Mouse (Mus musculus) heart, embryonic 11.5 days (tissue): ENCODE measurements at regions not wholly inside any gene's neighbourhood (a gene's known extent, or its start where the extent isn't known, plus 50 kb on each side); places are given as distances from the start of the nearest gene placed in this dataset.

Experiments
- ATAC-seq: fragments of 200-750 bp; cut with Nextera tagmentation; replicated peaks from 2 replicates; pipeline ENCODE4 v1.8.0; 2017; ENCODE audit warnings: moderate library complexity; ENCODE audit not compliant: insufficient number of reproducible peaks, low FRiP score, low TSS enrichment
- H3K27ac ChIP-seq: fragments of 300-500 bp; sonication (generic); 2 replicates; pipeline ENCODE4 v1.5.1; 2014; ENCODE audit warnings: mild to moderate bottlenecking, low read depth, low read length
- H3K27me3 ChIP-seq: fragments of 300-500 bp; sonication (generic); 2 replicates; pipeline ENCODE4 v1.6.1; 2014; ENCODE audit warnings: mild to moderate bottlenecking, low read length, mixed read lengths; ENCODE audit not compliant: control insufficient read depth, insufficient read depth
- H3K36me3 ChIP-seq: fragments of 300-500 bp; sonication (generic); 2 replicates; pipeline ENCODE4 v1.6.1; 2014; ENCODE audit warnings: mild to moderate bottlenecking, low read length, moderate library complexity, mixed read lengths; ENCODE audit not compliant: control insufficient read depth, insufficient read depth
- H3K4me1 ChIP-seq: fragments of 300-500 bp; sonication (generic); 2 replicates; pipeline ENCODE4 v1.6.1; 2014; ENCODE audit warnings: low read length; ENCODE audit not compliant: control insufficient read depth, insufficient read depth
- H3K4me2 ChIP-seq: fragments of 300-500 bp; sonication (generic); 2 replicates; pipeline ENCODE4 v1.6.1; 2014; ENCODE audit warnings: mild to moderate bottlenecking, moderate library complexity
- H3K4me3 ChIP-seq: fragments of 300-500 bp; sonication (generic); 2 replicates; pipeline ENCODE4 v1.5.1; 2014; ENCODE audit warnings: low read depth, low read length
- H3K9ac ChIP-seq: fragments of 300-500 bp; sonication (generic); 2 replicates; pipeline ENCODE4 v1.6.1; 2014; ENCODE audit warnings: mild to moderate bottlenecking, low read depth, low read length, moderate library complexity
- H3K9me3 ChIP-seq: fragments of 300-500 bp; sonication (generic); replicated peaks from 2 replicates; pipeline ENCODE4 v1.6.1; 2016; ENCODE audit warnings: low read length; ENCODE audit not compliant: control insufficient read depth
- WGBS: fragments of 180-500 bp; shearing (Covaris S2); extraction: QIAGEN DNeasy Blood & Tissue Kit; methylation state at CpG from one replicate; pipeline ENCODE4 v1.1.7; 2014; ENCODE audit not compliant: insufficient replicate concordance; 5-methylcytosine and 5-hydroxymethylcytosine counted together

GRCm38 (mm10) chr7:138054756-138055155 lies 342.8 kb downstream of the Tcerg1l start:
- ATAC-seq, result no peak
- no peak overlapping the region for H3K4me3 ChIP-seq
- no peaks in the 10 kb centered on the region for H3K9me3 ChIP-seq
- no peaks in the 10 kb centered on the region for H3K4me1 ChIP-seq
- no peak overlapping the region for H3K27ac ChIP-seq
- 75% methylated on average over 8 of the region's 8 CpGs for WGBS
- H3K9ac ChIP-seq, result no peak overlapping the region
- H3K4me2 ChIP-seq, result no peak overlapping the region
- H3K36me3 ChIP-seq, result no peaks in the 10 kb centered on the region
- no peaks in the 10 kb centered on the region for H3K27me3 ChIP-seq

GRCm38 (mm10) chr7:138061116-138061515 lies 336.4 kb downstream of the Tcerg1l start:
- Histone ChIP-seq H3K9me3 (no peaks in the 10 kb centered on the region), H3K36me3 (no peaks in the 10 kb centered on the region), H3K4me2 (no peak overlapping the region), H3K27ac (no peak overlapping the region), H3K9ac (no peak overlapping the region), H3K4me1 (no peaks in the 10 kb centered on the region), H3K27me3 (no peaks in the 10 kb centered on the region), H3K4me3 (no peak overlapping the region)
- ATAC-seq, result no peak
- 47% methylated on average over 7 of the region's 7 CpGs for WGBS

- WGBS, result 69% methylated on average over 4 of the region's 4 CpGs
- no peak for ATAC-seq
Observed at GRCm38 (mm10) chr7:138066921-138067320, 330.6 kb downstream of the Tcerg1l start.

GRCm38 (mm10) chr7:138075231-138075630 lies 322.3 kb downstream of the Tcerg1l start:
- Histone ChIP-seq H3K4me2 (no peak overlapping the region), H3K27ac (no peak overlapping the region), H3K9ac (no peak overlapping the region), H3K4me3 (no peak overlapping the region), H3K27me3 (no peaks in the 10 kb centered on the region), H3K9me3 (no peaks in the 10 kb centered on the region), H3K36me3 (no peaks in the 10 kb centered on the region), H3K4me1 (no peaks in the 10 kb centered on the region)
- WGBS, result 56% methylated on average over 3 of the region's 3 CpGs
- ATAC-seq, result no peak

More at GRCm38 (mm10) chr7:138066921-138067320, 330.6 kb downstream of the Tcerg1l start:
- no peak overlapping the region for H3K9ac ChIP-seq
- no peak overlapping the region for H3K4me3 ChIP-seq
- no peaks in the 10 kb centered on the region for H3K36me3 ChIP-seq
- H3K4me1 ChIP-seq, result no peaks in the 10 kb centered on the region
- no peak overlapping the region for H3K4me2 ChIP-seq
- H3K9me3 ChIP-seq, result no peaks in the 10 kb centered on the region
- H3K27me3 ChIP-seq, result no peaks in the 10 kb centered on the region
- no peak overlapping the region for H3K27ac ChIP-seq

GRCm38 (mm10) chr7:138083980-138084379 lies 313.6 kb downstream of the Tcerg1l start:
- ATAC-seq, result peak; percentile 73; the same call in 1 of the 2 replicates
- no peak overlapping the region for H3K4me2 ChIP-seq
- no peaks in the 10 kb centered on the region for H3K4me1 ChIP-seq
- no peak overlapping the region for H3K9ac ChIP-seq
- H3K27ac ChIP-seq, result no peak overlapping the region
- no peaks in the 10 kb centered on the region for H3K36me3 ChIP-seq
- no peaks in the 10 kb centered on the region for H3K27me3 ChIP-seq
- no peak overlapping the region for H3K4me3 ChIP-seq
- no peaks in the 10 kb centered on the region for H3K9me3 ChIP-seq
- WGBS, result 17% methylated on average over 5 of the region's 5 CpGs

GRCm38 (mm10) chr7:138107471-138108210 lies 289.9 kb downstream of the Tcerg1l start:
- no peak overlapping the region for H3K4me2 ChIP-seq
- no peaks in the 10 kb centered on the region for H3K9me3 ChIP-seq
- H3K36me3 ChIP-seq, result no peaks in the 10 kb centered on the region
- H3K9ac ChIP-seq, result no peak overlapping the region
- H3K4me1 ChIP-seq, result no peaks in the 10 kb centered on the region
- 64% methylated on average over 7 of the region's 7 CpGs for WGBS
- no peaks in the 10 kb centered on the region for H3K27me3 ChIP-seq
- H3K4me3 ChIP-seq, result no peak overlapping the region
- ATAC-seq, result no peak
- H3K27ac ChIP-seq, result no peak overlapping the region

GRCm38 (mm10) chr7:138121497-138121896 lies 276.0 kb downstream of the Tcerg1l start:
- H3K27ac ChIP-seq, result no peak overlapping the region
- ATAC-seq, result no peak
- H3K36me3 ChIP-seq, result no peaks in the 10 kb centered on the region
- no peak overlapping the region for H3K4me2 ChIP-seq
- H3K27me3 ChIP-seq, result no peaks in the 10 kb centered on the region
- WGBS, result 31% methylated on average over 4 of the region's 4 CpGs
- H3K4me1 ChIP-seq, result no peaks in the 10 kb centered on the region
- H3K9ac ChIP-seq, result no peak overlapping the region
- no peak overlapping the region for H3K4me3 ChIP-seq
- no peaks in the 10 kb centered on the region for H3K9me3 ChIP-seq

GRCm38 (mm10) chr7:138129701-138130100 lies 267.8 kb downstream of the Tcerg1l start:
- H3K27me3 ChIP-seq, result no peaks in the 10 kb centered on the region
- ATAC-seq, result no peak
- H3K4me1 ChIP-seq, result no peaks in the 10 kb centered on the region
- no peak overlapping the region for H3K4me2 ChIP-seq
- H3K9ac ChIP-seq, result no peak overlapping the region
- no peak overlapping the region for H3K27ac ChIP-seq
- no peak overlapping the region for H3K4me3 ChIP-seq
- no peaks in the 10 kb centered on the region for H3K36me3 ChIP-seq
- no peaks in the 10 kb centered on the region for H3K9me3 ChIP-seq
- WGBS, result 54% methylated on average over 2 of the region's 2 CpGs

GRCm38 (mm10) chr7:138133427-138133826 lies 264.1 kb downstream of the Tcerg1l start:
- Histone ChIP-seq H3K27me3 (no peaks in the 10 kb centered on the region), H3K36me3 (no peaks in the 10 kb centered on the region), H3K4me2 (no peak overlapping the region), H3K4me3 (no peak overlapping the region), H3K9me3 (no peaks in the 10 kb centered on the region), H3K27ac (no peak overlapping the region), H3K4me1 (no peaks in the 10 kb centered on the region), H3K9ac (no peak overlapping the region)
- no peak for ATAC-seq
- WGBS, result 82% methylated on average over 6 of the region's 6 CpGs
